Mouse (Mus musculus): ENCODE data around the gene Abtb1.

Gene Abtb1

DNA sequence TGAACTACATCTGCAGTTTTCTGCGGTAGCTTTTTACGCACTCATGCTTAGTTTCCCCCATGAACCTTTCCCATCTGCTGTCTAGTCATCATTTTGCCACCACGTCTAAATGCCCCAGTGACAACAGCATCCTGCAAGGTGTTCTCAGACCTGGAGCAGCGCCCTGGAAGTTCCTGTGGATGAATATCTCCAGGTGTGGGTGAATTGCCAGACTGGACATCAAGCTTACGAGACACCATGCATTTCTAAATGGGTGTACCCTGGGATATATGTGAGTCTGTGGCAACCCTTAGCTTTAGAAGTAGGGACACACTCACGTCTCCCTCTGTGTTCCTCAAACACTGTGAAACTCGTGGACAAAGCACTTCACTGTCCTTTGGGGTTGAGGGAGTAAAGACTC is 41.6 kb downstream of the Abtb1 start:
- DNase-seq: no peak

DNA sequence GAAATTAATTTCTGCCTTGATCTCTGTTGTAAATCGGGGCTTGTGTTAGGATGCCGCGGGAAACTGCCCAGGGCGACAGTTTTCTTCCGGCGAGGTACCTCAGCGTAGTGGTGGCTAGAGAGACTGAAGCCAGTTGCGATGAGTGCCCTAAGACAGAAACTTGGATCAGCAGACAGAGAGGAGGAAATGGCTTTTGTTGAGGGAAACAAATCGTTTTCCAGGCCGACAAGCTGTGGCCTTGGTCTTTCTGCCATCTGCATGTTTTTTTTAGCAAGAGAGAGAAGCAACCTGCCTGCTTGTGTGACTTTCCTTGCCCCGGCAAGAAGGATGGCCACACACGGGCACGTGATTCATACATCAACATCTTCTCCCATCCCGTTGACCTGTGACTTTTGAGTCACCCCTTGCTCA is 47.2 kb downstream of the Abtb1 start:
- no peak for DNase-seq

DNA sequence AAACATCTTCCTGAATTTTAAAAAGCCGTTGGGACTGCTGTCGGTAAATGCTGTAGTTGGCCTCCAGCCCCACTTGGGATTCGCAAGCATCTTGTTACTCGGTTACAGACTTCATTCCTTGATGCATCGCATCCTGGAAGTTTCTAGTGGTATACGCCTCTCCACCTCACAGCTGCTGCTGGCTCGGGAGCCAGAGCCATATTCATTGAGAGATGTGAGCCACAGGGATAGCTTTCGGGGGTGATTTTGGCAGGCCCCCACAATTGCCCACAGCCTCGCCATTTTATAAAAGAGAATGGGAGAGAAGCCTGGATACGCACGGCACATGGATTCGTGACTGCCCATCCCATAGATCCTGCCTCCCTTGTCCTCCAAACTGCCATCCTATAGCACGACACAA is 47.9 kb downstream of the Abtb1 start:
- no peak for DNase-seq

DNA sequence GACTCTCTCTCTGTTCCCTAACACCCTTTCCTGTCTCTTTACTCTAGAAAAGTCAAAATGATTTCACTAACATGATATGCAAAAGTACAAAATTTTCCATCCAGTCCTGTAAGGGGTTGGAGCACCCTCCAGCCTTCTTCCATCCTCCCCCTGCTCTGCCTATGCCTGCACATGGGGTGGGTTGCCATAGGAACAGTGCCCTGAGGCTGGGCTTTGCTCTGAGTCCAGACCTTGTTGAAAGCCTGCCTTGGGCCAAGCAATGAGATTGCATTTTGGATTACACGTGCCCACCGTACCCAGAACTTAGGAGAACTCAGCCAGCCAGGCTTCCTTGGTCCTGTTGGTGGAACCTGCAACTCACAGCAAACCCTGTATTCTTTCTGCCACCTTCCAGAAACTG is 48.5 kb downstream of the Abtb1 start:
- DNase-seq: no peak

DNA sequence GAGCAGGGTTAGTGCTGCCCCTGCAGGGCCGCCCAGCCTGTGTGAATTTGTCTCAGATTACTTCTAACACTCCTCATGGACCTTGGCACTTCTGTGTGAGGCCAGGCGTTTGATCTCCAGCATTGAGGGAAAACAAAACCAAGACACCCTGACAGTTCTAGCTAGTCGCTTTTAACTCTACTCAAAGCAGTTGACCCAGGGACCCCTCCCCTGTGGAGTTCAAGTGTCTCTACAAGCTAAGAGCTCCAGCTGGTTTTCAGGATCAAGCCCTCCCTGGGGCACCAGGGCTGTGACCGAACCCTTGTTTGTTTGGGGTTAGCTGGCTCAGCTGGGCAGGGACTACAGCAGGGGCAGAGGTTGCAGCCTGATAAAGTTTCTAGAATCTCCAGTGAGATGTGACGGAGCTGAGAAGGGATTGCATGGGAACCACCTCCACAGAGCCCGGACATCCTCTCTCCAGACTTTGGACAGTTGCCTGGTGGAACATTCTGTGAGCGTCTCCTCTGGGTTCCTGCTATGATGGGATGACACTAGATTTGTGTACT is 49.6 kb downstream of the Abtb1 start:
- DNase-seq: no peak

DNA sequence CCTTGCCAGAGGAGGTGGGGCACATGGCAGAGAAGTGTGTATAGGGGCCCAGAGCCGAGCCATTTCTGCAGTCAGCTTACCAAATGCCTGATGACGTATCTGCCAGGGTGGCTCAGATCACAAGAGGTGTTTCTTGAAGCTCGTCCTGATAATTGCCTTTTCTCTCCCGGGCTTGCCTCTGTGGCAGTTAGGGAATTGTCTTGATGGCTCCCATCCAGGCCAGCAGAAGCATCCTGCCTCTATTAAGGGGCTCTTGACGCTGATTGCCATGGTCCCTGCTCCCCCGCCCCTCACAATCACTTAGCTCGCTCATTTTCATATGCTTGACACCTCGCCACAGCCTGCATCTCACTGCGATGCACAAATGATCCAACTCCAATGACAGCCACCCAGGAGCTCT is 50.5 kb downstream of the Abtb1 start:
- DNase-seq: no peak

DNA sequence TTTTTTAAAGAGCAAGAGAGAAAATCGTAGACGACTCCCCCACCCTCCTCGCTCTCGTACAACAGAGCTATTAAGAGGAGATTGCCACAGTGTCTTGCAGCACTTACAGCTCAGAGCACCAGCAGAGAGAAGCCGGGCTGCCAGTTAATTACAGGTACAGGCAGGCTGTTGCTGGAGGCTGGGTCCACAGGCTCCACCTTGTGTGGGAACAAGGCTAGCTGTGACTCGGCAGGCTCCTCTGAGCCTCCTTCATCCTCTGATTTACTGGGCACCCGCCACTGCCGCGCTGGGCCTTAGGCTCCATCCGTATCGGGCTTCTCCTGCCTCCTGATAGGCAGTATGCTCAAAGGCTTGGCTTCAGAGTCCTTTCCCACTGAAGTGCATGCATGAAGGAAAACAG is 53.6 kb downstream of the Abtb1 start:
- no peak for DNase-seq

DNA sequence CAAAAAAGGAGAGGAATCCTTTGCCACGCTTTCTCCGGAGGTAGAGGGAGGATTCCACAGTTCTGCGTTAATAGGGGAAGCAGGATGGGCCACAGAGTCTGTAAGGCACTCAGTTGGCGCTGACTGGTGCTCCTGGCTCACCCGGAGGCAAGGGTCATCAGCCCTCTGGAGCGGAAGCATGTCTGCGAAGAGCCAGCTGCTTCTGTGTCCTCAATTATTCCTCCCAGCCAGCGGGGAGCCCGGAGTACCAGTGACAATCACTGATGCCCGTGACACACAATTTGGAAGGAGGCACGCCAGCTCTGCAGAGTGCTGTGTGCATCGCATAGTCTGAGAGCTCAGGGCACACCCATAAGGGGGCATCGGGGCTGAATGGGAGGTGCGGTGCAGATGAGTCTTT is 54.3 kb downstream of the Abtb1 start:
- DNase-seq: no peak

DNA sequence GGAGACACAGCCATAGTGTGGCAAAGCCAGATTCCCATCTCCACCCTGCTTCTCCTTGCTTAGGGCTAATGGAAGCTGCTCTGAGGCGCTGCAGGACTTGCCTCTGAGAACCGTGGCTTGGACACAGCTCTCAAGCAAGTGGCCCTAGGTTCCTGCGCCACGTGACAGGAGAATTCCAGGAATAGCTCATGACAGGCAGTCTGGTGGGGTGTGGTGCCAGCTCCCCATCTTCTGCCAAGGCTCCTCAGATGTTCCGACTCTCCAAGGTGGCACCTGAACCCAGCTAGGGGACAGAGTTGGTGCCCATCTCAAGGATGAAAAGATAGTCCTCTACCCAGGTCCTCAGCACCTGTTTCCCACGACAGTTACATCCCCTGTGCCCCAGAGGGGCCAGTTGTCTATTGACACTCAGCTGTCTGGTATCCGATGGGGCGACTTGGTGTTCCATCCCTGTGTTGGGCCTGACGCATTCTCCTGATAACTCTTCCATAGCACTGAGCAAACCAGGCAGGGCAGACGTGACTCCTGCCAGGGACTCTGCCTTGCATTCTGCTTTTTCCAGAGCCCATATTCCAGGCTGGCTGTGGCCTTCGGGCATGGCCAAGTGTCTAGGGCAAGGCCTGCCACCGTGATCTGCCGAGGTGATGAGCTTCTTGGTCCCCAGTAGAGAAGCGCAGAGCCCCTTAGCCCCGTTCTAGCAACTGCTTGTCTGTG is 54.9 kb downstream of the Abtb1 start:
- DNase-seq: peak; percentile 85

Data from cerebellum, adult 11 months (tissue).